Mouse (Mus musculus): ENCODE results near the gene Zfpl1. TPM values are rescaled to one million over a fixed set of nuclear protein-coding genes. Genes with fewer than 3 reads are reported as not detected.
"Not testable (repeated sequence)": the region's sequence is repeated elsewhere in the genome, so short reads cannot be mapped to it uniquely, and the experiment has no call there.

The Zfpl1 gene
- polyA plus RNA-seq (2011; ENCODE audit: insufficient read depth, insufficient read length, low read depth, missing spikeins) = 34.2 and 49.7 TPM in 2 replicates

- TF ChIP-seq EP300 (IDR thresholded peaks at IDR 0.05; ENCODE audit: insufficient read depth, low read depth, low read length) (peak; percentile 82; the same call in 1 of the 2 replicates), CTCF (IDR thresholded peaks at IDR 0.05; ENCODE audit: low read depth, low read length) (no peak), POLR2A (IDR thresholded peaks at IDR 0.05; ENCODE audit: insufficient read depth, low read length) (peak; percentile 46)
- peak within 1 kb of the TSS; percentile 89 for H3K9ac ChIP-seq (ENCODE audit: low read depth, poor library complexity, severe bottlenecking)
- H3K4me3 ChIP-seq (ENCODE audit: low read depth, low read length) = peak within 1 kb of the TSS; percentile 99
- peak within 1 kb of the TSS; percentile 94 for H3K27ac ChIP-seq (ENCODE audit: insufficient read depth, low read length)
- no peaks in the 10 kb centered on the region for H3K9me3 ChIP-seq (replicated peaks; ENCODE audit: control insufficient read depth, insufficient read depth, low read length, poor library complexity, severe bottlenecking)
- H3K4me1 ChIP-seq (ENCODE audit: control insufficient read depth, insufficient read depth, low read length) = peaks cover 2% of the 10 kb centered on the region
- no peaks in the 10 kb centered on the region for H3K27me3 ChIP-seq (ENCODE audit: control insufficient read depth, insufficient read depth, low read length, poor library complexity, severe bottlenecking)
- H3K36me3 ChIP-seq (ENCODE audit: control insufficient read depth, insufficient read depth, low read length, poor library complexity, severe bottlenecking) = peaks cover 23% of the 10 kb centered on the region
Measured at GRCm38 (mm10) chr19:6084478-6085248, at the start of gene Zfpl1, which contains the start of gene Cdca5. Gene Zfpl1 (minus strand): TSS chr19:6084956. Gene Cdca5 (plus strand): TSS chr19:6084983.

- H3K9me3 ChIP-seq (replicated peaks; ENCODE audit: control insufficient read depth, insufficient read depth, low read length, poor library complexity, severe bottlenecking); H3K27me3 ChIP-seq (ENCODE audit: control insufficient read depth, insufficient read depth, low read length, poor library complexity, severe bottlenecking); H3K4me3 ChIP-seq (ENCODE audit: low read depth, low read length); H3K4me1 ChIP-seq (ENCODE audit: control insufficient read depth, insufficient read depth, low read length); H3K27ac ChIP-seq (ENCODE audit: insufficient read depth, low read length); H3K36me3 ChIP-seq (ENCODE audit: control insufficient read depth, insufficient read depth, low read length, poor library complexity, severe bottlenecking); H3K9ac ChIP-seq (ENCODE audit: low read depth, poor library complexity, severe bottlenecking): not testable (repeated sequence)
Measured at GRCm38 (mm10) chr19:6133197-6133596, 48.4 kb upstream of the Zfpl1 start.

GRCm38 (mm10) chr19:6132171-6132827 lies 47.5 kb upstream of the Zfpl1 start:
- H3K4me1 ChIP-seq (ENCODE audit: control insufficient read depth, insufficient read depth, low read length) = no peaks in the 10 kb centered on the region
- no peak overlapping the region for H3K27ac ChIP-seq (ENCODE audit: insufficient read depth, low read length)

GRCm38 (mm10) chr19:6130414-6131128 lies 45.8 kb upstream of the Zfpl1 start:
- H3K27ac ChIP-seq (ENCODE audit: insufficient read depth, low read length); H3K9ac ChIP-seq (ENCODE audit: low read depth, poor library complexity, severe bottlenecking); H3K36me3 ChIP-seq (ENCODE audit: control insufficient read depth, insufficient read depth, low read length, poor library complexity, severe bottlenecking); H3K27me3 ChIP-seq (ENCODE audit: control insufficient read depth, insufficient read depth, low read length, poor library complexity, severe bottlenecking); H3K4me3 ChIP-seq (ENCODE audit: low read depth, low read length); H3K4me1 ChIP-seq (ENCODE audit: control insufficient read depth, insufficient read depth, low read length); H3K9me3 ChIP-seq (replicated peaks; ENCODE audit: control insufficient read depth, insufficient read depth, low read length, poor library complexity, severe bottlenecking): not testable (repeated sequence)

More at GRCm38 (mm10) chr19:6132171-6132827, 47.5 kb upstream of the Zfpl1 start:
- H3K27me3 ChIP-seq (ENCODE audit: control insufficient read depth, insufficient read depth, low read length, poor library complexity, severe bottlenecking) = no peaks in the 10 kb centered on the region
- H3K9ac ChIP-seq (ENCODE audit: low read depth, poor library complexity, severe bottlenecking) = no peak overlapping the region
- H3K4me3 ChIP-seq (ENCODE audit: low read depth, low read length) = no peak overlapping the region
- 0 out of 2 replicates have a peak, but pooled peaks cover 2% of the 10 kb centered on the region for H3K36me3 ChIP-seq (ENCODE audit: control insufficient read depth, insufficient read depth, low read length, poor library complexity, severe bottlenecking)
- no peaks in the 10 kb centered on the region for H3K9me3 ChIP-seq (replicated peaks; ENCODE audit: control insufficient read depth, insufficient read depth, low read length, poor library complexity, severe bottlenecking)
- TF ChIP-seq EP300 (IDR thresholded peaks at IDR 0.05; ENCODE audit: insufficient read depth, low read depth, low read length) (no peak), CTCF (IDR thresholded peaks at IDR 0.05; ENCODE audit: low read depth, low read length) (no peak), POLR2A (IDR thresholded peaks at IDR 0.05; ENCODE audit: insufficient read depth, low read length) (no peak)

- Histone ChIP-seq H3K9me3 (replicated peaks; ENCODE audit: control insufficient read depth, insufficient read depth, low read length, poor library complexity, severe bottlenecking) (no peaks in the 10 kb centered on the region), H3K36me3 (ENCODE audit: control insufficient read depth, insufficient read depth, low read length, poor library complexity, severe bottlenecking) (no peaks in the 10 kb centered on the region), H3K4me1 (ENCODE audit: control insufficient read depth, insufficient read depth, low read length) (no peaks in the 10 kb centered on the region), H3K9ac (ENCODE audit: low read depth, poor library complexity, severe bottlenecking) (peak within 1 kb of the TSS; percentile 41), H3K27me3 (ENCODE audit: control insufficient read depth, insufficient read depth, low read length, poor library complexity, severe bottlenecking) (no peaks in the 10 kb centered on the region), H3K4me3 (ENCODE audit: low read depth, low read length) (peak within 1 kb of the TSS; percentile 88), H3K27ac (ENCODE audit: insufficient read depth, low read length) (peak within 1 kb of the TSS; percentile 22; the same call in 1 of the 2 replicates)
- TF ChIP-seq EP300 (IDR thresholded peaks at IDR 0.05; ENCODE audit: insufficient read depth, low read depth, low read length) (no peak), POLR2A (IDR thresholded peaks at IDR 0.05; ENCODE audit: insufficient read depth, low read length) (peak; percentile 69)
Measured at GRCm38 (mm10) chr19:6127760-6128341, 43.1 kb upstream of the Zfpl1 start, which contains the start of gene Snx15. Gene Snx15 (minus strand): TSS chr19:6128304.

Measured in ES-Bruce4 (cell line).